Mouse (Mus musculus) layer of hippocampus, adult 9-11 months (tissue): ENCODE data around the gene Btnl10.

Experiments used
- DNase-seq: peaks from one replicate; pipeline ENCODE4 v3.0.0; 2022

The Btnl10 gene

GRCm38 (mm10) chr11:58917745-58918366 lies at the start of gene Btnl10:
TSS of gene Btnl10 (plus strand) at chr11:58917908.
- DNase-seq = no peak

- DNase-seq = no peak
Measured at GRCm38 (mm10) chr11:58867954-58868330, 49.8 kb upstream of the Btnl10 start.

GRCm38 (mm10) chr11:58870961-58871360 lies 46.7 kb upstream of the Btnl10 start:
- DNase-seq = no peak

GRCm38 (mm10) chr11:58883756-58884155 lies 34.0 kb upstream of the Btnl10 start:
- DNase-seq = no peak

GRCm38 (mm10) chr11:58890511-58890910 lies 27.2 kb upstream of the Btnl10 start:
- no peak for DNase-seq

GRCm38 (mm10) chr11:58894456-58894855 lies 23.3 kb upstream of the Btnl10 start:
- no peak for DNase-seq

GRCm38 (mm10) chr11:58897485-58897884 lies 20.2 kb upstream of the Btnl10 start:
- no peak for DNase-seq

GRCm38 (mm10) chr11:58901080-58901479 lies 16.6 kb upstream of the Btnl10 start:
- DNase-seq = no peak

GRCm38 (mm10) chr11:58903511-58904409 lies 13.9 kb upstream of the Btnl10 start, which contains the start of gene Zfp39:
TSS of gene Zfp39 (minus strand) at chr11:58904225.
- peak; percentile 95 for DNase-seq

- no peak for DNase-seq
Measured at GRCm38 (mm10) chr11:58904410-58904718, 13.3 kb upstream of the Btnl10 start.

GRCm38 (mm10) chr11:58904838-58905237 lies 12.9 kb upstream of the Btnl10 start:
- DNase-seq = no peak

GRCm38 (mm10) chr11:58913776-58914175 lies 3.9 kb upstream of the Btnl10 start:
- DNase-seq = no peak

GRCm38 (mm10) chr11:58914461-58915028 lies 3.2 kb upstream of the Btnl10 start:
- DNase-seq = no peak

GRCm38 (mm10) chr11:58916879-58917744 lies 596 bp upstream of the Btnl10 start:
- no peak for DNase-seq

GRCm38 (mm10) chr11:58918759-58919158 lies 1.1 kb downstream of the Btnl10 start:
- DNase-seq = no peak

GRCm38 (mm10) chr11:58922420-58922819 lies 4.7 kb downstream of the Btnl10 start:
- DNase-seq = no peak

- DNase-seq = no peak
Measured at GRCm38 (mm10) chr11:58926651-58927050, 8.9 kb downstream of the Btnl10 start.

GRCm38 (mm10) chr11:58927053-58927452 lies 9.3 kb downstream of the Btnl10 start:
- DNase-seq = no peak

GRCm38 (mm10) chr11:58927790-58928651 lies 10.3 kb downstream of the Btnl10 start:
- DNase-seq = peak; percentile 38

GRCm38 (mm10) chr11:58929055-58929454 lies 11.3 kb downstream of the Btnl10 start:
- DNase-seq = no peak

GRCm38 (mm10) chr11:58929641-58930040 lies 11.9 kb downstream of the Btnl10 start:
- no peak for DNase-seq

- DNase-seq = no peak
Measured at GRCm38 (mm10) chr11:58930254-58930653, 12.5 kb downstream of the Btnl10 start.
